Mouse (Mus musculus): ENCODE data around the gene Tpo. TPM values are rescaled to one million over a fixed set of nuclear protein-coding genes. Genes with fewer than 3 reads are reported as not detected.
A peak's percentile ranks its signal among the peaks of the same experiment; 100 is the strongest.

The Tpo gene
- polyA plus RNA-seq, 1 experiment from 2014 or later: 0.46 TPM

GRCm38 (mm10) chr12:30109646-30110605 lies 22.5 kb downstream of the Tpo start:
- H3K36me3 ChIP-seq (ENCODE audit: control insufficient read depth, insufficient read depth, low read length): no peaks in the 10 kb centered on the region
- no peaks in the 10 kb centered on the region for H3K27me3 ChIP-seq (ENCODE audit: control insufficient read depth, insufficient read depth, low read length)
- H3K27ac ChIP-seq (ENCODE audit: low read depth, low read length): no peak overlapping the region
- H3K9me3 ChIP-seq (ENCODE audit: control insufficient read depth, low read length): no peaks in the 10 kb centered on the region
- no peak for ATAC-seq (ENCODE audit: low read depth)
- 70% methylated on average over 14 of the region's 14 CpGs for WGBS
- no peak overlapping the region for H3K9ac ChIP-seq (replicated peaks; ENCODE audit: low read depth, low read length)
- H3K4me1 ChIP-seq (ENCODE audit: control insufficient read depth, insufficient read depth, low read length): no peaks in the 10 kb centered on the region
- no peak overlapping the region for H3K4me2 ChIP-seq (ENCODE audit: low read depth, low read length)
- H3K4me3 ChIP-seq (ENCODE audit: low read depth, low read length): no peak overlapping the region

GRCm38 (mm10) chr12:30102891-30103565 lies 29.4 kb downstream of the Tpo start:
- Histone ChIP-seq H3K36me3 (ENCODE audit: control insufficient read depth, insufficient read depth, low read length) (no peaks in the 10 kb centered on the region), H3K27ac (ENCODE audit: low read depth, low read length) (no peak overlapping the region), H3K4me1 (ENCODE audit: control insufficient read depth, insufficient read depth, low read length) (no peaks in the 10 kb centered on the region), H3K4me2 (ENCODE audit: low read depth, low read length) (peak overlapping the region; percentile 8; the same call in 1 of the 2 replicates), H3K9ac (replicated peaks; ENCODE audit: low read depth, low read length) (0 out of 2 replicates have a peak overlapping the region, but pooled peaks have one; percentile 7), H3K9me3 (ENCODE audit: control insufficient read depth, low read length) (no peaks in the 10 kb centered on the region), H3K27me3 (ENCODE audit: control insufficient read depth, insufficient read depth, low read length) (no peaks in the 10 kb centered on the region), H3K4me3 (ENCODE audit: low read depth, low read length) (no peak overlapping the region)
- 42% methylated on average over 29 of the region's 29 CpGs for WGBS
- ATAC-seq (ENCODE audit: low read depth): peak; percentile 70; the same call in 1 of the 2 replicates

GRCm38 (mm10) chr12:30092081-30092480 lies 40.3 kb downstream of the Tpo start:
- H3K4me2 ChIP-seq (ENCODE audit: low read depth, low read length): no peak overlapping the region

GRCm38 (mm10) chr12:30083971-30084370 lies 48.5 kb downstream of the Tpo start:
- WGBS: 80% methylated on average over 3 of the region's 3 CpGs

More at GRCm38 (mm10) chr12:30092081-30092480, 40.3 kb downstream of the Tpo start:
- no peaks in the 10 kb centered on the region for H3K9me3 ChIP-seq (ENCODE audit: control insufficient read depth, low read length)
- H3K27ac ChIP-seq (ENCODE audit: low read depth, low read length): no peak overlapping the region
- no peak overlapping the region for H3K9ac ChIP-seq (replicated peaks; ENCODE audit: low read depth, low read length)
- H3K4me1 ChIP-seq (ENCODE audit: control insufficient read depth, insufficient read depth, low read length): no peaks in the 10 kb centered on the region
- H3K4me3 ChIP-seq (ENCODE audit: low read depth, low read length): no peak overlapping the region
- 92% methylated on average over 5 of the region's 5 CpGs for WGBS
- H3K36me3 ChIP-seq (ENCODE audit: control insufficient read depth, insufficient read depth, low read length): no peaks in the 10 kb centered on the region
- no peaks in the 10 kb centered on the region for H3K27me3 ChIP-seq (ENCODE audit: control insufficient read depth, insufficient read depth, low read length)
- ATAC-seq (ENCODE audit: low read depth): no peak

GRCm38 (mm10) chr12:30077056-30077455 lies 55.4 kb downstream of the Tpo start:
- no peak overlapping the region for H3K4me3 ChIP-seq (ENCODE audit: low read depth, low read length)
- H3K36me3 ChIP-seq (ENCODE audit: control insufficient read depth, insufficient read depth, low read length): no peaks in the 10 kb centered on the region
- no peaks in the 10 kb centered on the region for H3K27me3 ChIP-seq (ENCODE audit: control insufficient read depth, insufficient read depth, low read length)
- no peak overlapping the region for H3K9ac ChIP-seq (replicated peaks; ENCODE audit: low read depth, low read length)
- no peak for ATAC-seq (ENCODE audit: low read depth)
- no peak overlapping the region for H3K27ac ChIP-seq (ENCODE audit: low read depth, low read length)
- 96% methylated on average over 11 of the region's 11 CpGs for WGBS
- no peaks in the 10 kb centered on the region for H3K9me3 ChIP-seq (ENCODE audit: control insufficient read depth, low read length)
- no peak overlapping the region for H3K4me2 ChIP-seq (ENCODE audit: low read depth, low read length)
- no peaks in the 10 kb centered on the region for H3K4me1 ChIP-seq (ENCODE audit: control insufficient read depth, insufficient read depth, low read length)

More at GRCm38 (mm10) chr12:30083971-30084370, 48.5 kb downstream of the Tpo start:
- no peak overlapping the region for H3K4me3 ChIP-seq (ENCODE audit: low read depth, low read length)
- no peak overlapping the region for H3K4me2 ChIP-seq (ENCODE audit: low read depth, low read length)
- no peak overlapping the region for H3K9ac ChIP-seq (replicated peaks; ENCODE audit: low read depth, low read length)
- H3K27ac ChIP-seq (ENCODE audit: low read depth, low read length): no peak overlapping the region
- H3K9me3 ChIP-seq (ENCODE audit: control insufficient read depth, low read length): no peaks in the 10 kb centered on the region
- H3K27me3 ChIP-seq (ENCODE audit: control insufficient read depth, insufficient read depth, low read length): no peaks in the 10 kb centered on the region
- no peaks in the 10 kb centered on the region for H3K4me1 ChIP-seq (ENCODE audit: control insufficient read depth, insufficient read depth, low read length)
- H3K36me3 ChIP-seq (ENCODE audit: control insufficient read depth, insufficient read depth, low read length): no peaks in the 10 kb centered on the region
- ATAC-seq (ENCODE audit: low read depth): no peak

GRCm38 (mm10) chr12:30076316-30076715 lies 56.1 kb downstream of the Tpo start:
- Histone ChIP-seq H3K9me3 (ENCODE audit: control insufficient read depth, low read length) (no peaks in the 10 kb centered on the region), H3K36me3 (ENCODE audit: control insufficient read depth, insufficient read depth, low read length) (no peaks in the 10 kb centered on the region), H3K4me2 (ENCODE audit: low read depth, low read length) (no peak overlapping the region), H3K27me3 (ENCODE audit: control insufficient read depth, insufficient read depth, low read length) (no peaks in the 10 kb centered on the region), H3K4me3 (ENCODE audit: low read depth, low read length) (no peak overlapping the region), H3K4me1 (ENCODE audit: control insufficient read depth, insufficient read depth, low read length) (no peaks in the 10 kb centered on the region), H3K9ac (replicated peaks; ENCODE audit: low read depth, low read length) (no peak overlapping the region), H3K27ac (ENCODE audit: low read depth, low read length) (no peak overlapping the region)
- ATAC-seq (ENCODE audit: low read depth): no peak
- WGBS: 73% methylated on average over 2 of the region's 2 CpGs

- no peak overlapping the region for H3K4me2 ChIP-seq (ENCODE audit: low read depth, low read length)
- ATAC-seq (ENCODE audit: low read depth): no peak
- H3K9me3 ChIP-seq (ENCODE audit: control insufficient read depth, low read length): no peaks in the 10 kb centered on the region
- no peaks in the 10 kb centered on the region for H3K36me3 ChIP-seq (ENCODE audit: control insufficient read depth, insufficient read depth, low read length)
- no peaks in the 10 kb centered on the region for H3K4me1 ChIP-seq (ENCODE audit: control insufficient read depth, insufficient read depth, low read length)
- no peak overlapping the region for H3K27ac ChIP-seq (ENCODE audit: low read depth, low read length)
- H3K4me3 ChIP-seq (ENCODE audit: low read depth, low read length): no peak overlapping the region
- H3K27me3 ChIP-seq (ENCODE audit: control insufficient read depth, insufficient read depth, low read length): no peaks in the 10 kb centered on the region
- WGBS: 74% methylated on average over 2 of the region's 2 CpGs
- no peak overlapping the region for H3K9ac ChIP-seq (replicated peaks; ENCODE audit: low read depth, low read length)
These were observed 63.1 kb downstream of the Tpo start for GRCm38 (mm10) chr12:30069321-30069720.

GRCm38 (mm10) chr12:30067806-30068205 lies 64.6 kb downstream of the Tpo start:
- no peak overlapping the region for H3K27ac ChIP-seq (ENCODE audit: low read depth, low read length)
- H3K9me3 ChIP-seq (ENCODE audit: control insufficient read depth, low read length): no peaks in the 10 kb centered on the region
- H3K27me3 ChIP-seq (ENCODE audit: control insufficient read depth, insufficient read depth, low read length): no peaks in the 10 kb centered on the region
- no peak overlapping the region for H3K9ac ChIP-seq (replicated peaks; ENCODE audit: low read depth, low read length)
- H3K4me2 ChIP-seq (ENCODE audit: low read depth, low read length): no peak overlapping the region
- no peaks in the 10 kb centered on the region for H3K4me1 ChIP-seq (ENCODE audit: control insufficient read depth, insufficient read depth, low read length)
- 90% methylated on average over 2 of the region's 2 CpGs for WGBS
- H3K4me3 ChIP-seq (ENCODE audit: low read depth, low read length): no peak overlapping the region
- ATAC-seq (ENCODE audit: low read depth): no peak
- H3K36me3 ChIP-seq (ENCODE audit: control insufficient read depth, insufficient read depth, low read length): no peaks in the 10 kb centered on the region

- 33% methylated on average over 6 of the region's 6 CpGs for WGBS
- H3K9ac ChIP-seq (replicated peaks; ENCODE audit: low read depth, low read length): no peak overlapping the region
- H3K27ac ChIP-seq (ENCODE audit: low read depth, low read length): no peak overlapping the region
- H3K4me1 ChIP-seq (ENCODE audit: control insufficient read depth, insufficient read depth, low read length): no peaks in the 10 kb centered on the region
- H3K9me3 ChIP-seq (ENCODE audit: control insufficient read depth, low read length): no peaks in the 10 kb centered on the region
- no peaks in the 10 kb centered on the region for H3K27me3 ChIP-seq (ENCODE audit: control insufficient read depth, insufficient read depth, low read length)
- no peak overlapping the region for H3K4me3 ChIP-seq (ENCODE audit: low read depth, low read length)
- no peak for ATAC-seq (ENCODE audit: low read depth)
- H3K4me2 ChIP-seq (ENCODE audit: low read depth, low read length): no peak overlapping the region
- no peaks in the 10 kb centered on the region for H3K36me3 ChIP-seq (ENCODE audit: control insufficient read depth, insufficient read depth, low read length)
These were observed 70.3 kb downstream of the Tpo start for GRCm38 (mm10) chr12:30062118-30062505.
